Mouse (Mus musculus) liver, embryonic 13.5 days (tissue): ENCODE data around the gene Baz2b. TPM values are rescaled to one million over a fixed set of nuclear protein-coding genes. Genes with fewer than 3 reads are reported as not detected.

ENCODE experiments used
- ATAC-seq: fragments of 200-750 bp; cut with Nextera tagmentation; 2 replicates; pipeline ENCODE4 v1.8.0; 2017; ENCODE audit warnings: low read depth, mild to moderate bottlenecking, moderate number of reproducible peaks, moderate library complexity
- DNase-seq: peaks from one replicate; pipeline ENCODE4 v3.0.0; 2022
- H3K27ac ChIP-seq: fragments of 300-500 bp; sonication (generic); 2 replicates; pipeline ENCODE4 v1.5.1; 2015; ENCODE audit warnings: moderate library complexity, mild to moderate bottlenecking, inconsistent platforms
- H3K27me3 ChIP-seq: fragments of 300-500 bp; sonication (generic); 2 replicates; pipeline ENCODE4 v1.6.1; 2015; ENCODE audit warnings: mild to moderate bottlenecking, inconsistent platforms
- H3K36me3 ChIP-seq: fragments of 300-500 bp; sonication (generic); 2 replicates; pipeline ENCODE4 v1.6.1; 2015; ENCODE audit warnings: mild to moderate bottlenecking, inconsistent platforms
- H3K4me1 ChIP-seq: fragments of 300-500 bp; sonication (generic); replicated peaks from 2 replicates; pipeline ENCODE4 v1.6.1; 2015; ENCODE audit warnings: inconsistent platforms
- H3K4me2 ChIP-seq: fragments of 300-500 bp; sonication (generic); 2 replicates; pipeline ENCODE4 v1.6.1; 2015; ENCODE audit warnings: inconsistent platforms, mild to moderate bottlenecking, moderate library complexity
- H3K4me3 ChIP-seq: fragments of 300-500 bp; sonication (generic); replicated peaks from 2 replicates; pipeline ENCODE4 v1.5.1; 2015; ENCODE audit warnings: mild to moderate bottlenecking, inconsistent platforms
- H3K9ac ChIP-seq: fragments of 300-500 bp; sonication (generic); 2 replicates; pipeline ENCODE4 v1.6.1; 2015; ENCODE audit warnings: mild to moderate bottlenecking, inconsistent platforms
- H3K9me3 ChIP-seq: fragments of 300-500 bp; sonication (generic); replicated peaks from 2 replicates; pipeline ENCODE4 v1.6.1; 2016; ENCODE audit warnings: inconsistent platforms
- WGBS: fragments of 180-500 bp; shearing (Covaris S2); methylation state at CpG from one replicate; pipeline ENCODE4 v1.1.7; 2015; ENCODE audit not compliant: insufficient replicate concordance; 5-methylcytosine and 5-hydroxymethylcytosine counted together
- polyA plus RNA-seq: library from polyadenylated mRNA; unstranded; fragments of >200 nt; fragmentation: Nextera tagmentation; extraction: Ambion mirVana; gene quantifications from 2 replicates; pipeline ENCODE4 v1.2.1, GENCODE M21; 2015

Baz2b gene
- polyA plus RNA-seq, 1 experiment from 2014 or later, result 14.4 TPM

DNA sequence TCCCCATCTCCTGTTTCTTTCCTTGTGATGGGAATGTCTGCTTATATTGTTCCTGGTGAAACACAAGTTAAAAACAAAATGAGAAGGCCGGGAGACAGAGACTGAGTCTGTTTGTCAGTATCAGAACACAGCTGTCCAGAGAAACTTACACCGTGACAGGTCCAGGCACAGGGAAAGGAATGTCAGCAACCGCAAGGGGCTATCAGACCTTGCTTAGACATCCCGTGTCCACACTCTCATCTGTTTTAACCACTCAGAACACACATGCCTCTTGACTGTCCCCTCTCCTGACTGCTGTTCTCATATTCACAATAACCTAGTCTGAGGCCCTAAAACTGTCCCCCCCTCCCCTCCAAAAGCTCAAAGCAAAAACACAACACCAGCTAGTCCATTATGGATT lies 247.1 kb downstream of the Baz2b start:
- Histone ChIP-seq H3K27ac (no peak overlapping the region), H3K4me3 (no peak overlapping the region), H3K9ac (no peak overlapping the region), H3K4me1 (no peaks in the 10 kb centered on the region), H3K36me3 (peaks cover 30% of the 10 kb centered on the region), H3K9me3 (no peaks in the 10 kb centered on the region), H3K4me2 (no peak overlapping the region), H3K27me3 (no peaks in the 10 kb centered on the region)
- ATAC-seq (no peak), DNase-seq (no peak)
- whole genome bisulfite sequencing, result 83% methylated on average over 4 of the region's 4 CpGs

DNA sequence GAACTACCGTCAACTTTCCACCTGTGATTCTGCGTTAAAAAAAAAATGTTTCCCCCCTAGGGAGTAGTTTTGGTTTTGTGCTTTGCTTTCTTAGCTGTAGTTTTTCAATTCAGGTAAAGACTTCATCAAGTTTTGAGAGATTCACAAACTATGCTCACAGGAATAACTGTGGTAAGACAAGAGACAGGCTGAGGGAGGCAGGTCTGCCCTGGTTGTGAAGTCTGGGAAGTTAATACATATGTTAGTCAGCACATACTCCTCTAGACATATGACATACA lies 249.2 kb downstream of the Baz2b start:
- H3K36me3 ChIP-seq, result peaks cover 30% of the 10 kb centered on the region
- DNase-seq (no peak), ATAC-seq (no peak)
- no peaks in the 10 kb centered on the region for H3K9me3 ChIP-seq
- no peak overlapping the region for H3K4me2 ChIP-seq
- no peaks in the 10 kb centered on the region for H3K4me1 ChIP-seq
- WGBS, result 87% methylated on average over 2 of the region's 2 CpGs
- H3K4me3 ChIP-seq, result no peak overlapping the region
- H3K27me3 ChIP-seq, result no peaks in the 10 kb centered on the region
- no peak overlapping the region for H3K9ac ChIP-seq
- no peak overlapping the region for H3K27ac ChIP-seq

DNA sequence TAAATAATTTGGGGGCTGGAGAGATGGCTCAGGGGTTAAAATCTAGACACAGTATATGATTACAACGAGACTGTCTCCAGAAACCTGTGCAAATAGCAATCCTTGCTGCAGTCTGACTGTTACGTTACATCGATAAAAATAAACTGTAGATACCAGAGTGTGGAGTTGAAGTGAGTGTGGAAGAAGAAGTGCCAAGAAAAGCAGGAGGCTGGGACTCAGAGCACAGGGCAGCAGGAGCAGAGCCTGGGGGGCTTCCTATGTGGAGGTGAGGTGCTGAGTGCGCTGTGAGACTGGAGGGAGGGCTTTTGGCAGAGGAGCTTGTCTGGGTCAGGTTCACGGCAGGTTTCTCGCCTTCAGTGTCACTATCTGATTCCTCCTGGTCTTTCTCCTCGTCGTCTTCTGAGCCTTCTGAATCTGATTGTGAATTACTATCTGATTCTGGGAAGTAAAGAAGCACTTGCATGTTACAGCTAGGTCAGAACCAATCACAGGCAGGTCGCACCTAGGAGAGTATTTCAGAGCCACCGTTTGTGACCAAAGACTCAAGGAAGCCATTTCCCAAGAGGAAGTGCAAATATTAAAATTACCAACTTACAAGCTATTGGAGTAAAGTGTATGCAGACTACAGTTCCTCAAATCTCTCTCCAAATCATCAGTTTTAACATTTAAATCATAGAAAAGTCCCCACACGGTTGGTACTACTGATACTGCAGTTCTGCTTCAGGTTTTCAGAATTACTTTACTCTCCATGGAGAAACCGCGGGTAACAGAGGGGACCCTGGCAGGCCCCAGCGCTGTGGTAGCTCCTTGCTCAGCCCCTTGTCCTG lies 249.8 kb downstream of the Baz2b start:
- H3K4me1 ChIP-seq, result no peaks in the 10 kb centered on the region
- no peak overlapping the region for H3K27ac ChIP-seq
- no peaks in the 10 kb centered on the region for H3K9me3 ChIP-seq
- no peak overlapping the region for H3K4me3 ChIP-seq
- no peaks in the 10 kb centered on the region for H3K27me3 ChIP-seq
- H3K36me3 ChIP-seq, result peaks cover 30% of the 10 kb centered on the region
- WGBS, result 74% methylated on average over 14 of the region's 14 CpGs
- H3K9ac ChIP-seq, result no peak overlapping the region
- H3K4me2 ChIP-seq, result no peak overlapping the region
- DNase-seq (no peak), ATAC-seq (no peak)

DNA sequence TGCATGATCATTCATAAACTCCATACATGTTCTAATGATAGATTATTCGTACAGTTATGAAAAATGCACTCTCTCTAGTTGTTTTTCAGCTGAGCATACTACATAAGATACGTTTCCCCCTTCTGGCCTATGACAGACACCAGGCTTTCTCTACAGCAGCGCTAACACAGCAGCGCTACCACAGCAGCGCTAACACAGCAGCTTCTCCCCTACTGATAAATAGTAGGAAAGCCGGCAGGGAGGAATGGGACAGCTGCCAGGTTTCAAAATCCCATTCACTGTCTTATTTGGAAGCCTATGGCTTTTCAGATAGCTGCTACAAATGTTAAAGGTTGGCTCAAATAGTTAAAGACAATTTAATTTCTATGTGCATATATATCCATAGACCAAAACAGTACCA lies 251.1 kb downstream of the Baz2b start:
- DNase-seq (no peak), ATAC-seq (no peak)
- H3K27ac ChIP-seq, result no peak overlapping the region
- H3K36me3 ChIP-seq, result peaks cover 30% of the 10 kb centered on the region
- no peak overlapping the region for H3K4me2 ChIP-seq
- H3K27me3 ChIP-seq, result no peaks in the 10 kb centered on the region
- no peak overlapping the region for H3K9ac ChIP-seq
- 83% methylated on average over 6 of the region's 6 CpGs for WGBS
- no peaks in the 10 kb centered on the region for H3K4me1 ChIP-seq
- no peak overlapping the region for H3K4me3 ChIP-seq
- no peaks in the 10 kb centered on the region for H3K9me3 ChIP-seq

GRCm38 (mm10) chr2:59955916-59956315 lies 253.7 kb downstream of the Baz2b start:
- H3K27ac ChIP-seq, result no peak overlapping the region
- WGBS, result 85% methylated on average over 7 of the region's 7 CpGs
- no peak overlapping the region for H3K4me2 ChIP-seq
- H3K36me3 ChIP-seq, result peaks cover 27% of the 10 kb centered on the region
- ATAC-seq (no peak), DNase-seq (no peak)
- no peaks in the 10 kb centered on the region for H3K27me3 ChIP-seq
- no peak overlapping the region for H3K9ac ChIP-seq
- H3K4me1 ChIP-seq, result no peaks in the 10 kb centered on the region
- H3K4me3 ChIP-seq, result no peak overlapping the region
- H3K9me3 ChIP-seq, result no peaks in the 10 kb centered on the region

DNA sequence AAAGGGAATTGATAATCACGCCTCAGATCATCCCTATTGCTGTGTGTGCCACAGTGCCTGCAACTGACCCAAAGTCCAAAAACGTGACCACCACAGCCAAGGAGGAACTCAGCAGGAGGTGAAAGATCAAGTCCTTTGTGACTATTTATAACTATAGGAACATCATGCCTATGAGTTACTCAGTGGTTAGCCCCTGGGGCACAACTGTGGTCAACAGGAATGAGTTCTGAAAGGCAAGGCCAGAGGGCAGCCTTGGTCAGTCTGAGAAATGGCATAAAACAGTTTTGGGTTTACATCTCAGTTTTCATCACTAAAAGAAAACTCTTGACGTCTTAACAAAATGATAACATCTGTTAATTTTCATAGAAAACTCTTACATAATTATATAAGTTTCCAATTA lies 254.8 kb downstream of the Baz2b start:
- H3K27me3 ChIP-seq, result no peaks in the 10 kb centered on the region
- WGBS, result 57% methylated on average over 3 of the region's 3 CpGs
- H3K4me3 ChIP-seq, result no peak overlapping the region
- H3K9ac ChIP-seq, result no peak overlapping the region
- DNase-seq (no peak), ATAC-seq (no peak)
- H3K4me2 ChIP-seq, result no peak overlapping the region
- peaks cover 20% of the 10 kb centered on the region for H3K36me3 ChIP-seq
- no peaks in the 10 kb centered on the region for H3K9me3 ChIP-seq
- no peaks in the 10 kb centered on the region for H3K4me1 ChIP-seq
- no peak overlapping the region for H3K27ac ChIP-seq

GRCm38 (mm10) chr2:59952286-59953014 lies 257.2 kb downstream of the Baz2b start:
- ATAC-seq (no peak), DNase-seq (no peak)
- WGBS, result 85% methylated on average over 13 of the region's 13 CpGs
- Histone ChIP-seq H3K4me3 (no peak overlapping the region), H3K4me1 (no peaks in the 10 kb centered on the region), H3K9me3 (no peaks in the 10 kb centered on the region), H3K27ac (no peak overlapping the region), H3K36me3 (peaks cover 16% of the 10 kb centered on the region), H3K27me3 (no peaks in the 10 kb centered on the region), H3K4me2 (no peak overlapping the region), H3K9ac (no peak overlapping the region)

GRCm38 (mm10) chr2:59951706-59952105 lies 257.9 kb downstream of the Baz2b start:
- no peaks in the 10 kb centered on the region for H3K9me3 ChIP-seq
- DNase-seq, result no peak
- H3K4me2 ChIP-seq, result no peak overlapping the region
- no peak for ATAC-seq
- WGBS, result 86% methylated on average over 8 of the region's 8 CpGs
- H3K4me1 ChIP-seq, result no peaks in the 10 kb centered on the region
- no peak overlapping the region for H3K9ac ChIP-seq
- H3K36me3 ChIP-seq, result peaks cover 14% of the 10 kb centered on the region
- H3K27me3 ChIP-seq, result no peaks in the 10 kb centered on the region
- no peak overlapping the region for H3K4me3 ChIP-seq
- no peak overlapping the region for H3K27ac ChIP-seq

GRCm38 (mm10) chr2:59951127-59951526 lies 258.5 kb downstream of the Baz2b start:
- 69% methylated on average over 4 of the region's 4 CpGs for WGBS
- no peaks in the 10 kb centered on the region for H3K4me1 ChIP-seq
- no peaks in the 10 kb centered on the region for H3K9me3 ChIP-seq
- peaks cover 14% of the 10 kb centered on the region for H3K36me3 ChIP-seq
- DNase-seq (no peak), ATAC-seq (no peak)
- no peak overlapping the region for H3K4me2 ChIP-seq
- no peak overlapping the region for H3K9ac ChIP-seq
- H3K4me3 ChIP-seq, result no peak overlapping the region
- H3K27ac ChIP-seq, result no peak overlapping the region
- H3K27me3 ChIP-seq, result no peaks in the 10 kb centered on the region

DNA sequence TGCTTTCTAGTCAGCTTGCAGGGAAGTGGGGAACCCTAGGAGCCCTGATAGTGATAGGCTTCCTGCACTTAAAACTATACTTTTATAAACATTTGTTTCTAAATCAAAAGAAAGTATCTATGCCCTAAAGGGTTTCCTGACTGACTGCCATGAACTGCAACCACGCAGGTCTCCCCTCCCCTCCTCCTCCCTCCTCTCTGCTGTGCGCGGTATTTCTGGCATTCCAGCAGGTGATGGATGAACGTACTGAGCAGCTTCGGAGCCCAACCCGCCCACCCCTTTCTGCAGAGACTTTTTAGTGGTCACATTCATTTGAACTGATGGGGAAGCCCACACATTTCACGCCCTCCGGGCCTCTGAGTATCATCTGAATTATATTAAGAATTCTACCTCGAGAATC lies 273.3 kb downstream of the Baz2b start:
- H3K36me3 ChIP-seq, result 0 out of 2 replicates have a peak, but pooled peaks cover 7% of the 10 kb centered on the region
- H3K4me2 ChIP-seq, result no peak overlapping the region
- no peaks in the 10 kb centered on the region for H3K4me1 ChIP-seq
- H3K9me3 ChIP-seq, result no peaks in the 10 kb centered on the region
- no peak overlapping the region for H3K4me3 ChIP-seq
- DNase-seq (no peak), ATAC-seq (no peak)
- H3K27ac ChIP-seq, result no peak overlapping the region
- no peaks in the 10 kb centered on the region for H3K27me3 ChIP-seq
- no peak overlapping the region for H3K9ac ChIP-seq
- WGBS, result 71% methylated on average over 9 of the region's 9 CpGs

DNA sequence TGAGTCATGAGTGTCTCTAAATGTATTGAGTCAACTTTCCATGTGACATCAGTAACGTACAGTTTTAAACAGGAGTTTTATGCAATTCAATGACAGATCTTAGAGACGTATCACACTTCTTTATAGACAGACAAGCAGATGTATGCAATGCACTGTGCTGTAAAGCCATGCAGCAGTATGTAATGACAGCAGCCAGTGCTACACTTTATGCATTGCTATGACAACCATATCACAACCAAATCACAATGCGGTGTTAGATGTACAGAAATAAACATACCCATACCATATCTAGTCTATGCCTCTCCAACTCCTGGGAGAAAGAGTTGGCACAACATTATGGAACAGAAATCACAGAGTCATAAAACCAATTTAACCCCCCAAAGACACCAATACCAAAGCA lies 276.5 kb downstream of the Baz2b start:
- no peak for ATAC-seq
- no peak overlapping the region for H3K4me2 ChIP-seq
- no peaks in the 10 kb centered on the region for H3K27me3 ChIP-seq
- 0 out of 2 replicates have a peak, but pooled peaks cover 6% of the 10 kb centered on the region for H3K36me3 ChIP-seq
- H3K4me1 ChIP-seq, result no peaks in the 10 kb centered on the region
- WGBS, result 84% methylated on average over 3 of the region's 3 CpGs
- no peak overlapping the region for H3K27ac ChIP-seq
- H3K4me3 ChIP-seq, result no peak overlapping the region
- no peaks in the 10 kb centered on the region for H3K9me3 ChIP-seq
- DNase-seq, result no peak
- no peak overlapping the region for H3K9ac ChIP-seq

DNA sequence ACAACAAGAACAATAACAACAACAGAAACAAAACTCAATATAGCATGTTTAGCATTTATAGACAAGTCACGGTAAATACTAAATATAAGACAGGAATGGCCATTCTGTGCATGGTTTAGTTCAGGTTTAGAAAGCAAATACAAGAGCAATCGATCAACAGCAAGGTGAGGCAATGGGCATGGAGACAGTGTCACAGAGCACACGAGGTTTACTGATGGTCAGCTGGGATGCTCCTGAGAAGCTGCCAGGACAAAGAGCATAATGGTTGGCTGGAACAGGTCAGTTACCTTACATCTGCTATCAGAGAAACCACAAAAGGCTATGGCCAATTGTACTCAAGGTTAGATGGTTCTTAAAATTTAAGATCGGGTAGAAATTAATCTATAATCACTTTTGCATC lies 277.4 kb downstream of the Baz2b start:
- H3K4me2 ChIP-seq, result no peak overlapping the region
- no peak overlapping the region for H3K27ac ChIP-seq
- no peak overlapping the region for H3K4me3 ChIP-seq
- no peak for DNase-seq
- H3K36me3 ChIP-seq, result 0 out of 2 replicates have a peak, but pooled peaks cover 6% of the 10 kb centered on the region
- ATAC-seq, result no peak
- H3K9me3 ChIP-seq, result no peaks in the 10 kb centered on the region
- H3K27me3 ChIP-seq, result no peaks in the 10 kb centered on the region
- H3K4me1 ChIP-seq, result no peaks in the 10 kb centered on the region
- H3K9ac ChIP-seq, result no peak overlapping the region
- 79% methylated on average over 4 of the region's 4 CpGs for WGBS
